ENCODE assay signal across 11 mouse cellular contexts in the genomic region with DNA sequence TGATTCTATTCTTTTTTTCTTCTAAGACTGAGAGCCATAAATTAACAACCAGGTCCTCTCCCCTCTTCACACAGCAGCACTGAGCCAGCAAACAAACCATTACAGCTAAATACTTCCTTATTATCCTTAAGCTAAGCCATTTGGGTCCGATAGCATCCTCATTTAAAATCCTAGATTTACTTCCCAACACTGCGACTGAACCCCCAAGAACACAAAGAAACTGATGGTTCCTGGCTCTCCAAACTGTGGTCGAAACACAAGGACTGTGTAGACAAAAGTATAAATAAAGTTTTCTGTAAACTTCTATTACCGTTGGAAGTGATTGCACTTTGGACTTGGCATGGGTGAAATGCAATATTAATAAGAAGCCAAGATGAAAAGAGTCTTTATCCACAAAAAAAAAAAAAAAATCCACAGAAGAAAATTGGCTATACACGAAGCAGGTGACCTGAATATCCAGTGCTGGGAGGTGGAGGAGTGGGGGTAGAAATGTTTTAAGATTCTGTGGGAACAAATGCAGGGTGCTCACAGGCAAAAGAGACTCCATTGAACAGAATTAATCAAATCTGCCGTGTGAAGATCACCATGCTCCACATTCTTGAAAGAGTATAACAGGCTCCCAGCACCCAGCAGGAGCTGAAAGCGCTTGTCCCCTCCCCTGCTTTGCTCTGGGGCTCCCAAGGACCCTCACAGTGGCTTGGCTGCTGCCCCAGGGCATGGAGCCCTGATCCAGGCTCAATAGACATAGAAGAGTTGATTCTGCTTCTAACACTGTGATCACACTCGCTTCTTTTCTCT. TPM values are rescaled to one million over a fixed set of nuclear protein-coding genes. Genes with fewer than 3 reads are reported as not detected.
A peak's percentile ranks its signal among the peaks of the same experiment; 100 is the strongest.
DNase-seq lines count a peak whose midpoint lies in the region; ATAC-seq lines count a peak whose summit lies in the region.
"Had no signal": no experiment of that assay in that cellular context is flagged by ENCODE, and none has a peak within 500 bp of the region (broad histone marks: within the 10 kb centered on the region; RNA-seq: fewer than 3 reads in every experiment).

No protein-coding gene starts in this region.

- no peak overlapping the region for H3K27ac ChIP-seq in neural tube, embryonic 13.5 days (replicated peaks)
- H3K27ac ChIP-seq in hindbrain, embryonic 14.5 days, result peak overlapping the region; percentile 70
- peak overlapping the region; percentile 71 for H3K27ac ChIP-seq in midbrain, embryonic 10.5 days (replicated peaks)
- H3K27ac ChIP-seq: gastrocnemius, adult 2 months; limb, embryonic 15.5 days had no signal

- ATAC-seq in neural tube, embryonic 13.5 days (ENCODE audit: low read depth), result peak; percentile 84
- peak; percentile 92 for ATAC-seq in hindbrain, embryonic 14.5 days (ENCODE audit: low FRiP score)
- ATAC-seq: intestine, postnatal 0 days had no signal

- 42% methylated on average over 8 of the region's 8 CpGs for WGBS in neural tube, embryonic 13.5 days
- 32% methylated on average over 8 of the region's 8 CpGs for WGBS in hindbrain, embryonic 14.5 days
- 35% methylated on average over 8 of the region's 8 CpGs for WGBS in midbrain, embryonic 10.5 days

- peaks cover 4% of the 10 kb centered on the region for H3K4me1 ChIP-seq in neural tube, embryonic 13.5 days (replicated peaks)
- 0 out of 2 replicates have a peak, but pooled peaks cover 2% of the 10 kb centered on the region for H3K4me1 ChIP-seq in hindbrain, embryonic 14.5 days (replicated peaks; ENCODE audit: control insufficient read depth, insufficient read depth, low read length)
- H3K4me1 ChIP-seq in midbrain, embryonic 10.5 days, result peaks cover 32% of the 10 kb centered on the region
- H3K4me1 ChIP-seq: limb, embryonic 15.5 days had no signal

- H3K4me2 ChIP-seq in neural tube, embryonic 13.5 days, result no peak overlapping the region
- H3K4me2 ChIP-seq in hindbrain, embryonic 14.5 days (replicated peaks), result no peak overlapping the region
- H3K4me2 ChIP-seq: limb, embryonic 15.5 days had no signal

- H3K9me3 ChIP-seq in neural tube, embryonic 13.5 days, result no peaks in the 10 kb centered on the region
- H3K9me3 ChIP-seq in hindbrain, embryonic 14.5 days (ENCODE audit: control insufficient read depth, low read length), result no peaks in the 10 kb centered on the region
- no peaks in the 10 kb centered on the region for H3K9me3 ChIP-seq in midbrain, embryonic 10.5 days (replicated peaks)
- H3K9me3 ChIP-seq: limb, embryonic 15.5 days had no signal

- no peak overlapping the region for H3K4me3 ChIP-seq in neural tube, embryonic 13.5 days
- no peak overlapping the region for H3K4me3 ChIP-seq in hindbrain, embryonic 14.5 days (replicated peaks; ENCODE audit: low read length)
- no peak overlapping the region for H3K4me3 ChIP-seq in midbrain, embryonic 10.5 days
- H3K4me3 ChIP-seq: gastrocnemius, adult 2 months; limb, embryonic 15.5 days had no signal

- H3K27me3 ChIP-seq in neural tube, embryonic 13.5 days, result no peaks in the 10 kb centered on the region
- H3K27me3 ChIP-seq in hindbrain, embryonic 14.5 days (ENCODE audit: control insufficient read depth, insufficient read depth, low read length), result no peaks in the 10 kb centered on the region
- no peaks in the 10 kb centered on the region for H3K27me3 ChIP-seq in midbrain, embryonic 10.5 days (ENCODE audit: low read depth, poor library complexity, severe bottlenecking)
- H3K27me3 ChIP-seq: limb, embryonic 15.5 days had no signal

- DNase-seq in neural tube, embryonic 10.5 days (ENCODE audit: extremely low spot score, low spot score), result no peak
- peak; percentile 42 for DNase-seq in hindbrain, embryonic 14.5 days (ENCODE audit: low spot score)
- peak; percentile 61 for DNase-seq in midbrain, embryonic 10.5 days (ENCODE audit: low spot score)
- peak; percentile 32 for DNase-seq in right cerebral cortex, postnatal 4 days
- DNase-seq in testis, postnatal 10 days (ENCODE audit: low spot score), result no peak
- DNase-seq in urinary bladder, postnatal 36 days (ENCODE audit: low spot score in 2 of 2), result no peak
- DNase-seq in urinary bladder, postnatal 4 days (ENCODE audit: low spot score in 2 of 2), result no peak
- DNase-seq: gastrocnemius, adult 2 months had no signal

- no peak overlapping the region for H3K9ac ChIP-seq in neural tube, embryonic 13.5 days
- no peak overlapping the region for H3K9ac ChIP-seq in hindbrain, embryonic 14.5 days
- H3K9ac ChIP-seq: limb, embryonic 15.5 days had no signal

- no peaks in the 10 kb centered on the region for H3K36me3 ChIP-seq in neural tube, embryonic 13.5 days
- H3K36me3 ChIP-seq in hindbrain, embryonic 14.5 days (replicated peaks; ENCODE audit: control insufficient read depth, insufficient read depth), result no peaks in the 10 kb centered on the region
- H3K36me3 ChIP-seq in midbrain, embryonic 10.5 days, result no peaks in the 10 kb centered on the region
- H3K36me3 ChIP-seq: limb, embryonic 15.5 days had no signal

RNA-seq across cellular contexts. Expression of a gene that starts 21.7 kb away (rescaled TPM):
- polyA plus RNA-seq in neural tube, embryonic 13.5 days (2015; fragmentation: Nextera tagmentation; extraction: Ambion mirVana), result 3.6 and 4.6 TPM in 2 replicates
- polyA plus RNA-seq in hindbrain, embryonic 14.5 days (2014; fragmentation: Nextera tagmentation; extraction: Ambion mirVana), result 6.0 and 6.3 TPM in 2 replicates
- polyA plus RNA-seq in midbrain, embryonic 10.5 days (2016; fragmentation: Nextera tagmentation; extraction: Ambion mirVana), result 0.62 and 0.66 TPM in 2 replicates

Comparison
In these comparisons a context has a peak if more than half of its experiments do, and no peak if none do; other contexts are left out.
1. DNase-seq: peak in hindbrain, embryonic 14.5 days (single experiment), midbrain, embryonic 10.5 days (single experiment) and right cerebral cortex, postnatal 4 days (single experiment); none in neural tube, embryonic 10.5 days (single experiment), testis, postnatal 10 days (single experiment), urinary bladder, postnatal 36 days (0 of 2) and urinary bladder, postnatal 4 days (0 of 2).